Mouse (Mus musculus): Measurements from ENCODE around the gene Cks1b.

DNA sequence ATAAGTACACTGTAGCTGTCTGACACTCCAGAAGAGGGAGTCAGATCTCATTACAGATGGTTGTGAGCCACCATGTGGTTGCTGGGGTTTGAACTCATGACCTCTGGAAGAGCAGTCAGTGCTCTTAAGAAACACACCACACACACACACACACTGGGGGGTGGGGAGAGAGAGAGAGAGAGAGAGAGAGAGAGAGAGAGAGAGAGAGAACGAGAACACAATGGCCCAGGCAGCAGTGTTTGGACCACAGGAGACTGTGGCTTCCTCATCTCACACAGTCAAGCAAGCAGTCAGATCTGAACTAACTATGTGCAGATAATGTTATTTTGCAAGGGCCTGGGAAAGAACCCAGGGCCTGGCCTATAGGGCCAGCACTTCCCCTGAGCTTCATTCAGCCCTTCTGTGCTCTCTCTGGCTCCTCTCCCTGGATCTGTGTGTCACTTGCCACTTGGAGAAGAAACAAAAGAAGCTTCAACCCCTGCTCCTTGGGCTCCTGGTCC, 37.7 kb upstream of the Cks1b start:
- TF ChIP-seq CTCF (IDR thresholded peaks at IDR 0.05; ENCODE audit: control insufficient read depth, insufficient read depth, insufficient replicate concordance, low read depth, low read length) (no peak), POLR2A (IDR thresholded peaks at IDR 0.05; ENCODE audit: control insufficient read depth, low read depth, low read length) (no peak)

Data from testis, adult 2 months (tissue).